Mouse (Mus musculus): ENCODE data around the gene Fignl1.

DNA sequence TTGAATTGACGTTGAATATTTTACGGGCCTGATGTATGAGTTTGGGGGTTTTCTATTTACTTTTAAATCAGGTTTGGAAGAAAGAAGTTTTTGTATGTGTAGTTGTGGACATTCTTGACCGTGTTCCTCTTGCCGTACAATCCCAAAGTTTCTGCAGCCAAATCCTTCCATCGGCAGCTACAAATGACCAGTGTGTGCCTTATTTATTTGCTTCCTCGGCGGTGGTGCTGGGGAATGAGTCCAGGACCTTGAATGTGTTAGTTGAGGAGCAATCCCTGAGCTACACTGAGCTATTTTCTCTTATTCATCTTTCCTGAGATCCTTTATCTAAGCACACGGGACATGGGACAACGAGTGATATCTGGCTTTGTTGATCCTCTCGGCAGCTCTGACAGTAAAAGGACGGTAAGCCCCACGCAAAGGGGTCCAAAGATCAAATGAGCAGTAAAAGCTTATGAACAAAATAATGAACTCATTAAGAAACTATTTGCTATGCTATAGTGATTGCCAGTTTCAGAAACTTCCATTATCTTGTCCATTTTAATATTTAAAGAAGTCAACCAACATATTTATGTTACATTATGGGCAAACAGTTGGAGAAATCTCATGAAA is 22.2 kb upstream of the Fignl1 start:
- TF ChIP-seq ZKSCAN1 (IDR thresholded peaks at IDR 0.05; ENCODE audit: low read depth, low read length) (no peak), TCF12 (IDR thresholded peaks at IDR 0.05; ENCODE audit: low read depth, low read length) (no peak), CTCF (IDR thresholded peaks at IDR 0.05 in 2 of 3, conservative IDR thresholded peaks at IDR 0.05 in 1 of 3; ENCODE audit: control insufficient read depth in 1 of 3, insufficient read depth in 1 of 3, low read depth in 2 of 3, low read length in 3 of 3, poor library complexity in 1 of 3, severe bottlenecking in 1 of 3) (no peak), E2F4 (IDR thresholded peaks at IDR 0.05; ENCODE audit: borderline replicate concordance, low read depth, low read length) (no peak), CHD2 (IDR thresholded peaks at IDR 0.05; ENCODE audit: low read length) (no peak), ZMIZ1 (IDR thresholded peaks at IDR 0.05; ENCODE audit: low read depth, low read length) (no peak), ZNF384 (IDR thresholded peaks at IDR 0.05; ENCODE audit: low read depth, low read length) (no peak), SIN3A (IDR thresholded peaks at IDR 0.05; ENCODE audit: low read length) (no peak), JUND (IDR thresholded peaks at IDR 0.05; ENCODE audit: low read depth, low read length) (no peak), MYC (IDR thresholded peaks at IDR 0.05; ENCODE audit: low read depth, low read length) (no peak), POLR2A (IDR thresholded peaks at IDR 0.05; ENCODE audit: control insufficient read depth in 1 of 2, insufficient read depth in 1 of 2, low read depth in 1 of 2, low read length in 2 of 2, poor library complexity in 1 of 2) (no peak), TBP (IDR thresholded peaks at IDR 0.05; ENCODE audit: low read depth, low read length) (no peak)
